Mouse (Mus musculus) adrenal gland, postnatal 10 days (tissue): ENCODE measurements around the gene Camk1g. TPM values are rescaled to one million over a fixed set of nuclear protein-coding genes. Genes with fewer than 3 reads are reported as not detected.

Experiments used
- DNase-seq: peaks from one replicate; pipeline ENCODE4 v3.0.0; 2021; ENCODE audit warnings: mixed read lengths
- total RNA-seq, 2 experiments: library from RNA; stranded (reverse); gene quantifications; 2 replicates each; pipeline ENCODE4 v1.2.3; 2021

The Camk1g gene
- total RNA-seq, 2 experiments from 2014 or later, result 0.69 to 1.0 TPM

DNA sequence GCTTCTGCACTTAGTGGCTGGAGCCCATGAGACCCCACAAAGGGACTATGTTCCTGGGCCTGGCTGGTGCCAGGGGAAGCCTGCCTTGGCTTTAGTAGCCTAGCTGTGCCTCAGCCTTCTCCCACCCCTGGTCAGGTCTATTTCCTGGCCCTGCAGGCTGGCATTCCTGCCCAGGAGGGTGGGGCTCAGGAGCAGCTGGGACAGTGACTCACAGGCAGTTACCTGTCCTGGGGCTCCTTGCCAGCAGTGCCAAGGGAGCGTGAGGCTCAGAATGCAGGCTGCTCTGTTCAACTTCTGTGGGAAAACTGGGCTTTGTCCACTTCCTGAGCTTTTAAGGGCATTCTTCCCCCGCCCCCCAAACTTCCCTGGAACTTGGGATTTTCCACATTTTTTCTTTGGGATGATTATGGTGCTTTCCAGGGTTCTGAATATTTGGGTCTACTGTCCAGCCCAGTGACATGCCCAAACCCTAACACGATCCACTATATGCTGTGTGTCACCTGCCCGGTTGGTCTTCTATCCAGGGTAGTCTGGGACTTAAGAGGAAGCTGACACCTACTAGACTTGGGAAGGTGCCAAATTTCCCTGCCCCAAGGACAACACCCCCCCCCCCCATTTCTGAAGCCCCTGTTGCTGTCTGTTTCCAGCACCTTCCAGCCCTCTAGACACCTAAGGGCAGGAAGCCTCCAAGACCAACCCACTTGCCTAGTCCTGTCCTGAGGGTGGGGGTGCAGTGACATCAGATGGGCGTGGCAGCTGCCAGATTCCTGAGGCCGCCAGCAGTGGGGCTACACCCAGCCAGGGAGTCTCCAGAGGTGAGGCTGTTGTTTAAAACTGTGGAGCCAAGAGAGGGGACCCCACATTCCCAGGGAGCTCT lies 68.6 kb downstream of the Camk1g start:
- DNase-seq, result no peak

DNA sequence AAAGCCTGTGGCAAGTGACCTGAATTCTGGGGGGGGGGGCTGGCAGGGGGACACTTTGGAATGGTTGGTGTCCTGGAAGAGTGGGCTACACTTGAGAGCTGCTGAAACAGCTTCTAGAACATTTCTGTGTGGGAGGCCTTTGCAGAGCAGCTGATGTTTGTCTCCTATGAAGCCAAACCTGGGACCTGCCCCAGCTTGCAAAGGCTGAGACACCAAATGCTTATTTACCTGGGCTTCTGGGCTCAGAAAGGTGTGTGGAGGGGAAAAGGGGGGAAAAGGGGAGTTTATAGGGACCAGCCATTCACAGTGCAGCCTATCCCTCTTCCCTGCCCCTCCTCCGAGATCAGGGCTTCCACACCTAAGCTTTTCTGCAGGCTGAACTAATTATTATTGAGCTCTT lies 70.1 kb downstream of the Camk1g start:
- DNase-seq, result no peak

DNA sequence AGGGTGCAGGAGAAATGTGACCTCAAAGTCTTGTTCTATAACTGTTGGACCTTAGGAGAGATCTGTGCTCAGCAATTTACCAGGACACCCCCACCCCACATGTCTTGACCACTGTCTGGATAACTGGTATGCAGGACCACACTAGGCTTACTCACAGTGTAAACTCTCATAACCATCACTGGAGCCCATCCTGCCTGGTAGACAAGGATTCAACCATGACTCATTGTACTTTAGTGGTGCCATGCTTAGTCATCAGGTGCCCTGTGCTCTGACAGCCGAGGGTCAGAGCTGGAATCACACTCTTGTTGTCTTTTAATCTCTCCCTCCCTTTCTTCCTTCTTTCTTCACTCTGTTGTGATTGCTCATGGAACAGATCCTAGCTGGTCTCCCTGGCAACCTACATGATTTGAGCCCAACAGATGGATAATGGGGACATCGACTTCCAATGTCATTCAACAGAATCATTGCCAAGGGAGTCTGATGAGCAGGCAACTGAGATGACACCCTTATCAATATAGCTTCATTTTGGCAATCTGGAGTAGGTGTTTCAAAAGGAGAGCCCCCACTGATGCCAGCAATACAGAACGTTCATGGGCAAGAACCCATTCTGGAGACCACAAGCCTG lies 71.8 kb downstream of the Camk1g start:
- no peak for DNase-seq

Other genes with a start within 250 kb of the Camk1g start
- 10 to 100 TPM; 14.8 to 16.6 TPM for gene Diexf, start 240.0 kb downstream of the Camk1g start, total RNA-seq
- gene Irf6, start 217.2 kb downstream of the Camk1g start, total RNA-seq, result 1 to 10 TPM; 3.2 to 5.1 TPM
- gene A130010J15Rik, start 202.3 kb downstream of the Camk1g start, total RNA-seq, result 1 to 10 TPM; 3.4 to 4.8 TPM
- gene Traf3ip3, start 168.6 kb downstream of the Camk1g start, total RNA-seq, result 1 to 10 TPM; 9.1 to 9.3 TPM
- gene Lamb3, start 162.6 kb downstream of the Camk1g start, total RNA-seq, result 1 to 10 TPM; 2.1 to 3.2 TPM
- 100 to 1,000 TPM in 1 of 2 experiments, 10 to 100 TPM in 1; 47.9 to 110 TPM for gene Hsd11b1, start 106.2 kb downstream of the Camk1g start, total RNA-seq
- gene G0s2, start 97.1 kb downstream of the Camk1g start, total RNA-seq, result 100 to 1,000 TPM; 138 to 255 TPM